Mouse (Mus musculus) megakaryocyte progenitor cell, adult 5-6 weeks (primary cell): ENCODE measurements around the gene Caprin1. TPM values are rescaled to one million over a fixed set of nuclear protein-coding genes. Genes with fewer than 3 reads are reported as not detected.

Experiments used
- ATAC-seq: replicated peaks from 2 replicates; pipeline ENCODE4 v1.8.0; 2016; ENCODE audit warnings: mild to moderate bottlenecking, moderate TSS enrichment, inconsistent platforms; ENCODE audit not compliant: poor library complexity
- total RNA-seq, 2 experiments: library from RNA; stranded (forward) in 1 of 2; stranded (reverse) in 1 of 2; fragments of 157-497, 149-512 nt in 1 of 2; fragments of 200-1000 nt in 1 of 2; gene quantifications; 2 replicates each; pipeline versions ENCODE4 v1.2.3 to v1.2.4; 2015 to 2017

The Caprin1 gene
- total RNA-seq, 2 experiments from 2014 or later: 443 to 462 TPM

DNA sequence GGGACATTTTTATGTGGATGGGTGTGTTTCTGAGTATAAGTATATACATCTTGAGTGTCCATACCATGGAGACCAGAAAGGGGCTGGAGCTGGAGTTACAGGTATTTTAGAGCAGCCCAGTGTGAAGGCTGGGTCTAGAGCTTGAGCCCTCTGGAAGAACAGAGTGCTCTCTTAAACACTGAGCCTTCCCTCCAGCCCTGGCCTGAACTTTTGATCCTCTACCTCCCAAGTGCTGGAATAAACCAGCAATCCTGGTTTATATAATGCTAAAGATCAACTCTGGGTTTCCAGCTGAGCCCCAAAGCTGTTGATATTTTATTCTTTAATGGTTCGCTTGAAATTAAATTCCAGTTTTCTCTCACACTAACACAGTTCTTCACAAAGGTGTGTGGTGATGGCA is 5.0 kb upstream of the Caprin1 start:
- no peak for ATAC-seq

DNA sequence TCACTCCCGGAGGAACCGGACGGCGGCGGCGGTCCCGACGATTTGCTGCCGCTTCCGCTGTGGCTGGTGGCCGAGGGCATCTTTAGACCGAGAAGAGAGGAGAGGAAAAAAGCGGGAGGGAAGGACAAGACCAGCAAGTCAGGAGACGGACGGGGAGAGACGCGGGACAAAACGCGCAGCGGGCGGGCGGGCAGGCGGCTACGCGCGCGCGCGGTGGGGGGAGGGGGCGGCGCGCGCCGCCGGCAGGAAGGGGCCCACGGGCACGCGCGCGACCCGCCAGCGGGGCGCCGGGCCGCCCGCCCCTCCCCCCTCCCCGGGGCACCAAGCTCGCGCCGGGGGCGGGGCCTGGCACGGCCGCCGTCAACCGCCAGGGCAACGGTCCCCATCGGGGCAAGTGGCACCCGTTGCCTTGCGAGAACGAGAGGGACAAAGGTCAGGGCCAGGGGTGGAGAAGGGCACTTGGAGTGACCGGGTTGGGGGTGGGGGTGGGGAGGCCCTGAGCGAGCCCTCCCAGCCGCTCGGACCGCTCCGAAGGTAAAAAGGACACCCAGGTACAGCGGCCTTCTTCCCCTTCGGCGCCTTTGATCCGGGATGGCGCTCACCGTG is 485 bp downstream of the Caprin1 start:
- peak; percentile 50 for ATAC-seq

DNA sequence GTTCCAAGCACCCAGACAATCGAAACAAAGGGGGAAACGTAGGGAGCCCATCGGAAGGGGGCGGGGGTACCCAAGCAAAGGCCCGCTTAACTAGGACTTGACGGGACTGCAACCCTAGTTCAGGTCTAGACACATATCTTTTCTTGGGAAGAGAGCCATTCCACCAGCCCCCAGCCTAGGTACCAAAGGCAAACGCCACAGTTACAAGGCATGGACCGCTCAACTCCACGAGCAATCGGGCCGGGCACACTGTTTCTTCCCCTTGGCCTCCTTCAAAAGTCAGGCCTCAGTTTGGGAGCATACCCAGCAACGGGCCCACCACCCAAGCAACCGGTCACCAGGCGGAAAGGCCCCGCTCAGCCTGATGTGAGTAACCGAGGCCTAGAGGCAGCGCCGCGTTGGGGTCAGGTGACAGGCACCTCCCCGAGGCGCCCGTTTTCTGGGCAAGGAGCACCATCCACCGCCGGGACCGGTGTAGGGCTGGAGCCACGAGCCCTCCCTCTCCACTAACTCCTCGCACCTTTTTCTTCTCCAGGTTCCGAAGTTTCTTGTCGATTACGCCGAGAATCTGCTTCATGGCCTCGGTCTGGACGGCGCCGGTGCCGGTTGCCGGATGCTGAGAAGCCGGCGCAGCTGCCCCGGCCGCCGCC is 1.1 kb downstream of the Caprin1 start:
- peak; percentile 12 for ATAC-seq

DNA sequence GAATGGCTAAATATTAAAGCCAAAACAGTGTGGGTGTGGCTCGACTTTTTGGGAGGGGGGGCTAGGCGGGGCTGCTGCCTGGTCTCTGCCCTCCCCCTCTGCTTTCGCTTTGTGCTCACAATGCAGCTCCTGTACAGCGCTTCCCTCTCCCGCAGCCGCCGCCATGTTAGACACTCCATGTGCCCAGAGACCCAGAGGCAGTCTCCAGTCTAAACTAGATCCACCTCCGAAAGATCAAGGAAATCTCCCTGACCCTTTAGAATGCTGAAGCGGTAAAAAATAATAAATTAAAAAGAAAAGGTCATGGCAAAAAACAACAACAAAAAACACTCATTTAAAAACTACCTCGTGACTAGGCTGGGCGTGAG is 1.6 kb downstream of the Caprin1 start:
- peak; percentile 71 for ATAC-seq

DNA sequence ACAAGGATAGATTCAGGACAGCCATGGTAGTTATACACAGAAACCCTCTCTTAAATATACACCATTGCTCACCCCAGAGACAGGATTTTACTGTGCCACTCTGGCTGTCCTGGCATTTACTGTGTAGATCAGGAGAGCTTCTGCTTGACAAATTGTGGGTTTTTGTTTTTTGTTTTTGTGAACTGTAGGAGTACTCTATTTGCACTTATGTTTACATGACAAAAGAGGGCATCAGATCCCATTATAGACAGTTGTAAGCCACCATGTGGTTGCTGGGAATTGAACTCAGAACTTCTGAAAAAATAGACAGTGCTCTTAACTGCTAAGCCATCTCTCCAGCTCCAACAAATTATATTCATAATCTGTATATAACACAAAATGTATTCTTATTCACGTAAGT is 5.4 kb downstream of the Caprin1 start:
- ATAC-seq: no peak

DNA sequence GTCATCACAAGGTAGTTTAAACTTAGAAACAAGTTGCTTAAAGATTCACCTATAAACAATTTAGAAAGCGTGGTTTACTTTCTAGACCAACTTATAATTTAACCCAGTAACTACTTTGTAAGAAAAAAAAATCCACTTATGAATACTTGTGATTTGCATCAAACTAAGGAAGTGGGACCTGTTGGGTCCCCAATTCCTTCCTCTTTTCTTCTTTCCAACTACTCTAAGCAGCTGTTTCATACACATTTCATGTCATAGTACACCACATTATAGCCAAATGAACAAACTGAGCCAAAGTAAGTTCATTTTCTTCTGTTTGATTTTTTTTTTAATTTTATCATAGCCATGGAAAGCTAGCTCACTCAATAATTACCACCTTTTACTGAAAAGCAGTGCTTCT is 11.7 kb downstream of the Caprin1 start:
- ATAC-seq: peak; percentile 66

DNA sequence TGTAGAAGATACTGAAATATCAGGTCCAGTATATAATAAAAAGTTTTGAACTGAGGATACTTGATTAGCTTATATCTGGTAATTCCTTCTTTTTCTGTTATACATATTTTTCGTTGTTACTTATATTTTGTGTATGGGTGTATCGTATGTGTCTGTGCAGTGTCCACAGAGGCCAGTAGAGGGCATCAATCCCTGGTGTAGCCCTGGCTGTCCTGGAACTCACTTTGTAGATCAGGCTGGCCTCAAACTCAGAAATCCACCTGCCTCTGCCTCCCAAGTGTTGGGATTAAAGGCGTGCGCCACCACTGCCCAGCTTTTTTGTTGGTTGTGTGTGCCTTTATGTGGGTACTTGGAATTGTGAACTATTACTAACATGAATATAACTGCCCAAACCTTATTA is 12.8 kb downstream of the Caprin1 start:
- peak; percentile 89 for ATAC-seq

DNA sequence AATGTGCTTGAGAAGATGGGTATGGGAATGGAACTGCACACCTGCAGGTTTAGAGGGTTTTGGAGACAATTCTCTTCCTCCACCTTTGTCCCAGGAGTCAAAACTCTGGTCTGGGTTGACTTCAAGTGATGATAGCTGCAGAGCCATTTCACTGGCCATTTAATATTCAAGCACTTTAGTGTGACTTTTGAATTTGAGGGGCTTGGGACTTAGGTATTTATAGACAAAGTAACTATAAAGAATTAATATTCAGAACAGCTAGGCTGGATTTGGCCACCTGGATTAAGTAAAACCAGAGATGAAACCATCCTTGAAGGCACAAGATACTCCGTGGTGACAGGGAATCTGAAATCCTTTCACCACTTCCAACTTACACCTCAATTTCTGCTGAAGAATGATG is 35.0 kb downstream of the Caprin1 start:
- no peak for ATAC-seq

DNA sequence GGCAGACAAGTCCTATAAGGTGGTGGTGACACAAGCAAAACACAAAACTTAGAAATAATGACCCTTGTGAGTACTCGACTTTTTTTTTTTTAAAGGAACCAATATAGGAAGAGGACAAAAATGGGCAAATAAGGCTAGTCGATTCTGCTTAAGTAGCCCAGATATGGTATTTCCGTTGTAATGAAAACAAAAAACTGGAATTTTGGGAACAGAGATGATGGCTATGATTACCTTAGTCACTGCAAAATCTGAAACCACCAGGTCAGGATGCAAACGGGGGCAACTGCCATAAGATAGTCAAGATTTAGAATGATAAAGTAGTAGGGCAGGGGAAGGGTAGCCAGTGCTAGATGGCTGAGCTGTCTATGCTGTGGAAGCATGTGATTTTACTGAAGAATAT is 35.5 kb downstream of the Caprin1 start:
- no peak for ATAC-seq

DNA sequence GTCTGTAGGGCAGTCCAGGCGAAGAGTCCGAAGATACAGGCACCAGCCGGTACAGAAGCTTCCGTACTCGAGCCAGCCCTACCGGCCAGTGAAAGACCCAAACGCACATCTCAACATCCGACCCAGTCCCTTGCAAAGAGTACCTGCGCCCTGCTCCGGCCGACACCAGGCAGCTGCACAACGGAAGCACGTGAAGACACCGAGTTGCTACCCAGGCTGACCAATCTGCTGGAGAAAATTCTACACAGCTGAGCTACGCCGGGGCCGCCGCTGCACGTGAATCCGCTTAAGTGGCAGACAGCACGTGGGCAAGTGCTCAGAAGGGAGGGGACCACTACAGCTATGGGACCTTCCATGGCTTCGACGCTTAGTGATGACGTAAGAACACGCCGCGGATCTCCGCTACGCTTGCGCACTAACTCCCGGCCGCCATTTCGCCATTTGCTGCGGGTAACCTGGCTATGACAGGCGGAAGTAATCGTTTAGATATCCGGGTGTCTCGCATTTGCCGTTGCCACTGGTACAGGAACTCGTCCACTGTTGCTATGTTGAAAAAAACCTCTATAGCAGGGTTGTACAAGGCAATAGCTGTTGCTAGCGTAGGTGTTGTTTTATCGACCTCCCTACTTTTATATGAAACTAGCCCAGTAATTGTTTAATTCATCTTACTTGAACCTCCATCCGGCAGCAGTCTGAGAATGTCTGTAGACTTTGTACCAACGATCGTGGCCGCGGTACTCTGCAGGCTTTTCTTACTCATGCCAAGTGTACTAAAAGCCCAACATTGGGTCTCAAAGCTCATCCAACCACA is 36.3 kb downstream of the Caprin1 start, which contains the start of gene Nat10:
TSS of gene Nat10 (minus strand) at position 365 of the 811 bp plus-strand sequence.
- ATAC-seq: peak; percentile 92

DNA sequence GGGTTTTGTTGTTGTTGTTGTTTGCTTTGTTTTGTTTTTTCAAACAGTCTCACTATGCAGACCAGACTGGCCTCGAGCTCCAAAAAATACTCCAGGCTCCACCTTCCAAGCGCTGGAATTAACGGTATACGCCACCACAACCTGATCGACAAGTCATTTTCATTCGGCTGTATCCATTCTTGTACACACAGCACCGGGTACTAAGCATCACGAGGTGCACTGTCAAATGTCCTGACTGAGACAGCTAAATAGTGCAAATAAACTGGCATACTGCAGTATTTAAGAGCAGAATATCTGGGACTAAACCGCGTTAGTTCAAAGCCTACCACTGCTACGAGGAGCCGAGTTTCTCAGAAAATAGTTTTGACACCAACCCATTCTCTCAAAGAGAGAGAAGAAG is 37.0 kb downstream of the Caprin1 start:
- ATAC-seq: peak; percentile 23; the same call in 1 of the 2 replicates

DNA sequence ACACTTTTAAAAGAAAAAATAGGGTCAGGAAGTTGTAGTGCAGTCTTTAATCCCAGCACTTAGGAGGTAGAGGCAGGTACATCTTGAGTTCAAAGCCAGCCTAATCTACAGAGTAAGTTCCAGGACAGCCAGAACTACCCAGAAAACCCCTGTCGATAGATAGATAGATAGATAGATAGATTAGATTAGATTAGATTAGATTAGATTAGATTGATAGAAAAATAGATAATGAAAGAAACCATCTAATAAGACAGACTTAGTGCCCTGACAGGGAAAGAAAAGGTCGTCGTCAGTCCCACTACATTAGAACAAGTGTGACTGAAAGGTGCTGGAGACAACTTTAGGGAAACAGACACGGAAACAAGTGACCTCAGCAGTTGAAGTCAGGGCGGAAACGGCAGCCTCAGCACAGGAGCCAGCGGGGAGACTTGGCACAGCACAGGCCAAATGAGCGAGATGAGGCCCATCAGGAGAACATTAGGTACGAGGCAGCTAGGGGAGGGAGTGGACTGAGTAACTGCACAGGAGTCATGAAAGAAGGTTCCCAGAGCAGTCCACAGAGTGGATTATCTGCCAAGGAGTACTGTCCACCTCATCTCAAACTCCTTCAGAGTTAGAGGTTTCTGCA is 41.9 kb downstream of the Caprin1 start:
- ATAC-seq: no peak

DNA sequence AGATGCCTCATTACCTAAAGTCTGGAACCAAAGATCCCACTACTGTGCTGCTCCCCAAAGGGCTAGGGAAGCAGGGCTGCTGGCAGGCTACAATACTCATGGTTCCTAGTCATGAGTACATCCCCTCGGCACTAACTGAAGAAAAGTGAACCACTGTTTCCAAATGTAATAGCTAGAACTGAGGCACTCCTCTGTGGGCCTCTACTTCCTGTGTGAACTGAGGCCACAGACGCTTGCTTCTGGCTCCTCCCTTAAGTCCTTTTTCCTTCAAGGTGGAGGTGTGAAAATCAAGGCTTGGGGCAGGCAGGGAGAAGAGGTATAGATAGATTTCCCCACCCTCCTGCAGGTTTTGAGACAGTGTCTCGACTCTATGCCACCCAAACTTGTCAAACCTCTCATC is 42.8 kb downstream of the Caprin1 start:
- ATAC-seq: no peak

DNA sequence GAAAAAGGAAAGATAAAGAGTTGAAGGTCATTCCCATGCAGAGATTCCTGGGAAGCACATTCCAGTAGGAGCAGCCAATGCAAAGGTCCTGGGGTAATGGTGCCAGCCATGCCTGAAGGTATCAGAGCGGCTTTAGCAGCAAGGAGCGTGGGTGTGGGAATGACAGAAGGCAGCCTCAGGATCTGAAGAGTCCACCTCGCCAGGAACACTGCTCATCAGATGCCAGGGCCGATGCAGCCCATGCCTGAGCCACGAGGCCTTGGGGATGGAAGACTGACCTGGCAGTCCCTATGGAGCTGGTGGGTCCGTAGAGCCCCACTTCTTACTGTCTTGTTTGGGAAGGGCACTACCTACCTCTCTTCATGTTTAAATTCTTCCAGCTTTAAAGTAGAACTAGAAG is 45.7 kb downstream of the Caprin1 start:
- ATAC-seq: no peak

DNA sequence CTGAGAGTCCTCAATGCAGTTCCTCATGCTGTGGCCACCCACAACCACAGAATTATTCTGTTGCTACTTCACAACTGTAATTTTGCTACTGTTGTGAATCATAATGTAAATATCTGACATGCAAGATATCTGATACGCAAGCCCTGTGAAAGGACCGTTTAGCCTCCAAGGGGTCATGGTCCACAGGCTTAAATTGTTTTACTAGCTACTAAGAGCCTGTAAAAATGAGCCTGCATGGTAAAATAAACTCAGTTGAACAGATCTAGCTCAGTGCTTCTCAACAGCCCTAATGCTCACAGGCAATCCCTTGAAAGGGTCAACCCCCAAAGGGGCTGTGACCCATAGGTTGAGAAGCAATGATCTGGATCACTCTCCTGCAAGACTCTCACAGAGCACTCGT is 48.4 kb downstream of the Caprin1 start:
- no peak for ATAC-seq

DNA sequence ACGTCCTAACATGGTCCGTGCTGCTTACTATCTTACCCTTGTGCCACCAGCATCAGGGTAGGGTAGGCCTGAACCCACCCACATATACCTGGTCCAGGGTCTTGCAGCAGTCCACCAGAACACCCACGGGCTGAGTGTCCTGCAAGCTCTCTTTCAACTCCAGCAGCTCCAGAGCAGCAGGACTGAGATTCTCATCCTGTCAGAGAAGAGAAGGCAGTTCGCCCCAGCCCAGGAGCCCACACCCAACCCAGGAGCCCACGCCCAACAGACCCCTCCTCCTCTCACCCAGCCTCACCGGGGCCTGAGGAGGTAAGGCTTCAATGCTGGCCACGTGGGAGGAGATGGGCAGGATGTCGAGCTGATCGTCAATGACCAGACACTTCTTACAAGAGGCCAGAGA is 49.6 kb downstream of the Caprin1 start:
- ATAC-seq: no peak

DNA sequence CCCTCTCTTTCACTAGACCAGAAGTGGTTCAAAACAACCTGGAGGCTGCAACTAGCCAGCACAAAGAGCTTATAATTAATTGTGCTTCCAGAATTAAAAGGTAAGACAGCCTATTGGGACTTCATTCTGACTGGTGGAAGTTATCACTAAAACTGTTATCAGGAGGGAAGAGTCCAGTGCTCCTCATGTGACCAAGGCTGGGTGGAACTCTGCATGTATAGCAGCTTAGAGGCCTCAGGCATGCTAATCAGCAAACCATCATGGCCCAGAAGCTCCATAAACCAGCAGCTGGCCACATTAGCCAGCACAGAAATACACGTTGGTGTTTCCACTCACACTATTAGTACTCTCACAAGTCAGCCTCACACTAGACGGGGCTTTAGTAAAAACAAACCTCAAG is 50.7 kb downstream of the Caprin1 start:
- ATAC-seq: peak; percentile 27; the same call in 1 of the 2 replicates

DNA sequence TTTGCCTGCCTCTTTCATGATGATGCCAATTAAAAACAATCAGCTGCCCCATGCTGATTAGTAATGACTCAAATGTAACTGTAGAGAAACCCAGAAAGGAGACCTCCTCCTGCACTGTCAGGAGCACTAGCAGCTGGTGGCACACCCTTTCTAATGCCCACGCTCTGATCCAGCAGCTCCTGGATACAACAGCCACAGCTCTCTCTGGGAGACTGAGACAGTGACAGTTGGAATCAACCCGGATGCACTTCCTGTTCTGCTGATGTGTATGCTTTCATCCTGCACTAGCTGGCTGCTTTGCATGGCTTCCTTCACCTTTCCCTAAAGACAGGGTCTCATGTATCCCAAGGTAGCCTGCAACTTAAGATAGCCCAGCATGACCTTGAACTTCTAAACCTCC is 51.4 kb downstream of the Caprin1 start:
- no peak for ATAC-seq

DNA sequence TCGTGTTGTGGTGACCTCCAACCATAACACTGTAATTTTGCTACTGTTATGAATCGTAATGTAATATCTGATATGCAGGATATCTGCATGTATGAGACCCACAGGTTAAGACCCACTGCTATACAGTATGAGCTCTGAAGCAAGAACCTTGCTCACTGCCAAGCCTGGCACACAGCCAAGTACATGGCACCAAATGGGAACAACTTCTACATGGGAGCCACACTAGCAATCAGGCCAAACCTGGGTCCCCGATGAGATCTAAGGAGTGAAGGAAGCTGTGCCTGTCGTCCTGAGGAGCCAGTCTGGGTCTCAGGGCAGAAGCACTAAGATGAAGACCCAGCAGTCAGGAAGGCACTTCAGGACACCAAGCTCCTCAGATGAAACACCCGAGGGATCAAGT is 52.0 kb downstream of the Caprin1 start:
- ATAC-seq: no peak

DNA sequence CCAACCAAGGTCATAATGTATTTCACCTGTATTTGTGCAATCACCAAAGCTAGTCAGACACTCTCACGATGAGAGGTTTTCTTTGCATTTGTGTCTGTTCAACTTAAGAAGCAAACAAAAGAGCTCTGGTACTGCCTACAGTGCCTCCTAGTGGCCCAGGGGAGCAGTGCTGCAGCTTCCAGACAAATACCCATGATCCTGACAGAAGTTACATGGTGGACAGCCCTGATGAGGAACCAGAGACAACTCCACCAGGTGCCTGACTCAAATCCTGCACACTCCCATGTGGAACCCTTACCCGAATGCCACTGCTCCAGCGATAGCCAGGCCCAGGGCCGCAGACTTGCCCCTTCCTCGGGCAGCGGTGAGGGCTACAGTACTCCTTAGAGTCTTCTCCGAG is 53.5 kb downstream of the Caprin1 start:
- peak; percentile 86 for ATAC-seq

DNA sequence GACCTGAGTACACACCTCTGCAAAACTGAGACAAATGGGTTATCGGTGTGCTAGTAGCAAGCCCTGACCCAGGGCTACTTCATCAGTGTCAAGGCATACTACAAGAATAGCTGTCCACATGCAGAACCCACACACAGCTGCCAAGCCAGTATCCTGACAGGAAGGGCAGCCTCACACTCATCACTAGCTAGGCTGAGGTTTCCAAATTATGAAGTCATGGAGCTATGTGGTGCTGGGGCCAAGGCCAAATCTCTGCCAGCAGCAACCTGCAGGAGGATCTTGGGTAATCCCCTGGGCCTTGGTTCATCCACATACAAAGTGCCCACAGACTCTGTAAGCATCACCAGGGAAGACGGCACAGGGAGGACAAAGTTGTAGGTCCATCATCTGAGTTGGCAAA is 53.9 kb downstream of the Caprin1 start:
- no peak for ATAC-seq

DNA sequence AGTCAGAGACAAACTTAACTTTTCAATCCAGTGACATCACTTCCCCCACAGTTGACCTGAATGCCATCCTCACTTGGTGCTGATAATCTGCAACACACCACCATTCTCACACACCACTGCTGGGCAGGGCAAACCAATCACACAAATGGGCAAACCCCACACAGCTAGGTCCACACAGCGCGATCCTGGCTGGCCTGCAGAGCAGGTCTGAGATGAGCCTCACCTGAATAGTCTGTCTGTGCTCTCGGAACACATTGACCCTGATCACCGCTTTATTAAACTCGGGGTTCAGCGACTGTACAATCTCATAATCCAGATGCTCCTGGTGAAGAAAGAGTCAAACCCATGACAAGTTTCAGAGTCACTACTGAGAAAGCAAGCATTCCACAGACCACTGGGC is 54.6 kb downstream of the Caprin1 start:
- no peak for ATAC-seq
